Mouse (Mus musculus): ENCODE data around the gene Dab2ip.

GRCm38 (mm10) chr2:35588368-35588767 is 30.3 kb downstream of the Dab2ip start:
- TF ChIP-seq CTCF (IDR thresholded peaks at IDR 0.05; ENCODE audit: low read depth) (no peak), EP300 (optimal IDR thresholded peaks at IDR 0.05) (no peak)
